Mouse (Mus musculus): Measurements from ENCODE around the gene Atp1a1.

DNA sequence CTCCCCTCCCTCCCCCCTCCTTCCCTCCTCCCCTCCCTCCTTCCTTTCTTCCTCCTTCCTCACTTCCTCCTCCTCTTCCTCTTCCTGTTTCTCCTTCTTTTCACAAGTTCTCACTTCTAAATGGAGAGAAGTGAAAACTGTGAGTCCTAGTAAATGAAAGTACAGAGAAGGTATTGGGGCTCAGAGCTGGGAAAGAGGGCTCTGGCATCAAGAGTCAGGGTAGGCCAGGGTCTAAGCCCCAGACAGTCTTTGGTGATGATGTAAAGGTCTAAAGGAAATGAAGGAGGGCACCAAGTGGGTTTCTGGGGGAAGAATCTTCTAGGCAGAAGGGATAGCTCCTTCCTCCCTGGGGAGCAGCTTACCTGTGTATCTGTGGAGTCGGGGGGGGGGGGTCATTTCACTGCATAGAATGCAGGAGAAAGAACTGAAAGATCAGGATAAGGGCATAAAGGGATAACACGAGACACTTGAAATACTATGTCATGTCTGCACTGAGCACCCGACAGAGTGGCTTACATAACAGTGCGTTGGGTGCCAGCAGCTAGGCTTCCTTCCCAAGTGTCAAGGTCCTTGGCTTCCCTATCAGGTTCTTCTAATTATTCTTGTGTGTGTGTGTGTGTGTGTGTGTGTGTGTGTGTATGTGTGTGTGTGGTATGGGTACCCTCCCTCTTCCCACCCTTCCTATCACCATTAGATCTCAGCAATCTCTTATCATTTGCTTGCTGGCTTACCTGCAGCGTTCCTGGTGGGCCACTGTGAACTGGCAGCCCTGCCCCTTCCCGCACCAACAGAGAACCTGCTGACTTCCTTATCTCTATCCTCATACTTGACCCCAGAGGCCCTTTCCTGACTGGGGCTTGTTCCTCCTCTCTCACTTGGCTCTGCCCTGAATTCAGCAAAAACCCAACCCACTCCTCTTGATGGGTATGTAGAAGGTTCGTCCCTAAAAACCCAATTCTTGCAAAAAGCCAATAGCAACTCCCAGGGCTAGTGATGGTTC, 51.6 kb downstream of the Atp1a1 start:
- TF ChIP-seq GATA1 (IDR thresholded peaks at IDR 0.05; ENCODE audit: borderline replicate concordance, low read length) (no peak), FLI1 (IDR thresholded peaks at IDR 0.05; ENCODE audit: low read length) (no peak)
